Mouse (Mus musculus) intestine, embryonic 14.5 days (tissue): ENCODE results near the gene Ywhaq. TPM values are rescaled to one million over a fixed set of nuclear protein-coding genes. Genes with fewer than 3 reads are reported as not detected.

Experiments
- ATAC-seq: fragments of 200-750 bp; cut with Nextera tagmentation; replicated peaks from 2 replicates; pipeline ENCODE4 v1.8.0; 2017; ENCODE audit warnings: low read depth, moderate number of reproducible peaks, moderate TSS enrichment, moderate library complexity; ENCODE audit not compliant: low FRiP score, low TSS enrichment
- DNase-seq: peaks from one replicate; pipeline ENCODE4 v3.0.0-alpha.2; 2018; ENCODE audit warnings: low spot score
- H3K27ac ChIP-seq: fragments of 300-500 bp; sonication (generic); 2 replicates; pipeline ENCODE4 v1.5.1; 2014; ENCODE audit warnings: low read depth, mild to moderate bottlenecking, control low read depth
- H3K27me3 ChIP-seq: fragments of 300-500 bp; sonication (generic); replicated peaks from 2 replicates; pipeline ENCODE4 v1.6.1; 2014; ENCODE audit warnings: low read length, control low read depth; ENCODE audit not compliant: control insufficient read depth, insufficient read depth
- H3K36me3 ChIP-seq: fragments of 300-500 bp; sonication (generic); 2 replicates; pipeline ENCODE4 v1.6.1; 2014; ENCODE audit warnings: low read length, control low read depth; ENCODE audit not compliant: control insufficient read depth, insufficient read depth
- H3K4me1 ChIP-seq: fragments of 300-500 bp; sonication (generic); replicated peaks from 2 replicates; pipeline ENCODE4 v1.6.1; 2014; ENCODE audit warnings: low read length, control low read depth, mixed read lengths; ENCODE audit not compliant: control insufficient read depth, insufficient read depth
- H3K4me2 ChIP-seq: fragments of 300-500 bp; sonication (generic); 2 replicates; pipeline ENCODE4 v1.6.1; 2014; ENCODE audit warnings: low read length
- H3K4me3 ChIP-seq: fragments of 300-500 bp; sonication (generic); 2 replicates; pipeline ENCODE4 v1.5.1; 2014; ENCODE audit warnings: low read depth, low read length, control low read depth, mixed read lengths
- H3K9ac ChIP-seq: fragments of 300-500 bp; sonication (generic); 2 replicates; pipeline ENCODE4 v1.6.1; 2014; ENCODE audit warnings: mild to moderate bottlenecking, low read length
- H3K9me3 ChIP-seq: fragments of 300-500 bp; sonication (generic); 2 replicates; pipeline ENCODE4 v1.6.1; 2016; ENCODE audit warnings: low read length, control low read depth; ENCODE audit not compliant: control insufficient read depth
- WGBS: fragments of 180-500 bp; shearing (Covaris S2); extraction: QIAGEN DNeasy Blood & Tissue Kit; methylation state at CpG from one replicate; pipeline ENCODE4 v1.1.7; 2014; 5-methylcytosine and 5-hydroxymethylcytosine counted together
- polyA plus RNA-seq: library from polyadenylated mRNA; unstranded; fragments of >200 nt; fragmentation: Nextera tagmentation; extraction: Ambion mirVana; gene quantifications from 2 replicates; pipeline ENCODE4 v1.2.1, GENCODE M21; 2014

The Ywhaq gene
- polyA plus RNA-seq, 1 experiment from 2014 or later, result 715 TPM

DNA sequence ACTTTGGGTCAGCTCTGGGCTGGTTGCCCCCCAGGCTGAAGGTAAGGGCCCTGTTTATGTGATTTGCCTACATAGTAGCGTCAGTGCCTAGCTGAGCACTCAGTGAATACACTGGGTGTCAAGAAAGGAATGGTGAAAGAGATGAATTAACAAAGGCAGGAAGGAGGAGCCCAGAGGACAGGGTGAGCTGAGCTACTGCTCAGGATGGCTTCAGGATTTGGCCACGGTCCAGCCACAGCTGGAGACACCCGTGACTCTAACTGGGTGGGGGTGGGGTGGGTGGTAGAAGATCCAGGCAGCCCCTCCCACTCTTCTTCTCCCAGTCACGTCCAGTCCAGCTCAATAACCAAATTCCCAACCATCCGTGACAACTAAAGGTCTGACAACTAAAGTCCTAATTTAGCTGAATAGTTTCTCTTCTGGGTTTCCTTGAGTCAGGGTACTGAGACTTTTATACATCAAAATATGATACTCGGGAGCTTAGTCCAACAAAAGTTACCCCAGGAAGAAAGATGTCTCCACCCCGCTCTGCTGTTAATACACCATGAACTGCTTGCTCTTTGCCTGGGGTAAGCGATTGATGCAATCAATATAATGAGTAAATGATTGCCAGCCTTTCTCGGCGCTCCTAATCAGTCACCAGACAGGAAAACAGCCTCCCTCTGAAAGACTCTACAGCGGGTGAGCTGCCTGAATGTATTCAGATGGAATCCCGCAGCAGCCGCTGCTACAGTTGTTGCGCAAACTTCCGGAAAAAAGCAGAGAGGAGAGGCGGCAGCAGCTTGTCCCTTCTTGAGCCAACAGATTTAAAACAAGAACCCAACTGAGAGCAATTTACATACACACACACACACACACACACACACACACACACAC, 8.9 kb upstream of the Ywhaq start:
- no peaks in the 10 kb centered on the region for H3K36me3 ChIP-seq
- H3K4me1 ChIP-seq, result peaks cover 9% of the 10 kb centered on the region
- peak overlapping the region; percentile 15; the same call in 1 of the 2 replicates for H3K9ac ChIP-seq
- 13% methylated on average over 16 of the region's 16 CpGs for WGBS
- H3K4me3 ChIP-seq, result peak overlapping the region; percentile 21
- no peaks in the 10 kb centered on the region for H3K9me3 ChIP-seq
- no peaks in the 10 kb centered on the region for H3K27me3 ChIP-seq
- peak overlapping the region; percentile 74 for H3K27ac ChIP-seq
- peak; percentile 91 for ATAC-seq
- peak; percentile 70 for DNase-seq
- H3K4me2 ChIP-seq, result peak overlapping the region; percentile 42

DNA sequence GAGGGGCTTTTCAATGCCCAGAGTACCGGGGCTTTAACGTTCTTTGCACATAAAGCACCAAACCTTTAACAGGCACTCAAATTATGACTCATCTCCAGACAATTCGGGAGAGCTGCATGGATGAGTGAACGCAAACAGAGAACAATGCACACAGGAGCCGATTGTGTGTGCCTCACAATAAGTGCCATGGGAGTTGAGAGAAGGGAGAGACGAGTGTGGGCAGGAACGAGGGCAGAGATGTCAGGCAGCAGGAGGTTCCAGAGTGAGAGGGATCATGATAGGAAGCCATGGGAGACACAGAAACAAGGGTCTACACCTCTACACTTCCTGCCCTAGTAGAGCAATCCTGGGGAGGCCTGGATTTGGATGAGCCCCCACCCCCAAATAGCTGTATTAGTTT, 7.2 kb upstream of the Ywhaq start:
- Histone ChIP-seq H3K9ac (no peak overlapping the region), H3K4me1 (peaks cover 9% of the 10 kb centered on the region), H3K36me3 (no peaks in the 10 kb centered on the region), H3K4me3 (no peak overlapping the region), H3K4me2 (no peak overlapping the region), H3K27ac (no peak overlapping the region), H3K27me3 (no peaks in the 10 kb centered on the region), H3K9me3 (no peaks in the 10 kb centered on the region)
- ATAC-seq, result no peak
- 56% methylated on average over 7 of the region's 7 CpGs for WGBS
- DNase-seq, result peak; percentile 46

DNA sequence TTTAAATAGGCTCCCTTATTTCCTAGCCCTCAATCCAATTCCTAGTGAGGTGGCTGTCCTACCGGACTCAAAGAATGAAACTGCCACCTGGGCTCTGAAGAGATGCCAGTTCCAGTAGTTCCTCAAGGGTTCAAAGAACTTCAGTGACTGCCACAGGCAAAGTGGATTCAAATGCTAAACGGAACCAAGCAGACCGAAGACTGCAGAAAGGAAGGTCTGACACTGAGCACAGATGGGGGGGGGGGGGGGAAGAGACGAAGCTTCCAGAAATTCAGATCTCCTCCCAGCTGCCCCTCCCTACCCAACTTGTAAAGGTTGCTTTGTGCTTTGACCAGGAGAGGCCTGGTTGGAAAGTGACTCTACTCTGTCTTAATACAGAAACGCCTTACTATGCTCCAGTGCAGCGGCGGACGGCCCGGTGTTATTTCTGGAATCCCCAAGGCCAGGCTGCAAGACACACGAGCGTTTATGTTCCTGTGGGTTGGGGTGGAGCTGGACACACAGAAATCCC, 1.2 kb upstream of the Ywhaq start:
- no peak overlapping the region for H3K27ac ChIP-seq
- ATAC-seq, result no peak

DNA sequence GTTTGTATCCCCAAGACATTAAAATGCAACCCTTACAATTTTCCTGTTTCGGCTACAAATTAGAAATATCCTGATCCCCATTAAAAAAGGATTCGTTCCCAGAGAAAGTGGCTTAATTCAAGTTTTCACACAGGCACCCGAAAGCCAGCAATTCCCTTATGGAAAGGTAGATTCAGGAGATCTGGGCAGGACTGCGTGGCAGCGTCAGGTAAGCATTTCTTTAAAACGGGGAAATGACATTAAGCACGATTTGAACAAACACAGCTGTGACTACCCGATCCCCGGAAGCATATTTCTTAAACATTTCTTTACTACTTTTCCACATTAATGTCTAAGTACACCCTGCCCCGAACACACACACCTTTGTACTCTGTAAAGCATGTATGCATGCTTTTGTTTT, 646 bp upstream of the Ywhaq start:
- 4% methylated on average over 10 of the region's 10 CpGs for WGBS
- peak overlapping the region; percentile 70 for H3K27ac ChIP-seq
- DNase-seq (peak; percentile 70), ATAC-seq (no peak)
- peak overlapping the region; percentile 91 for H3K4me3 ChIP-seq
- H3K4me2 ChIP-seq, result peak overlapping the region; percentile 74
- H3K36me3 ChIP-seq, result peaks cover 24% of the 10 kb centered on the region
- H3K9ac ChIP-seq, result peak overlapping the region; percentile 78
- peaks cover 15% of the 10 kb centered on the region for H3K4me1 ChIP-seq
- H3K9me3 ChIP-seq, result peaks cover 5% of the 10 kb centered on the region
- no peaks in the 10 kb centered on the region for H3K27me3 ChIP-seq

More for the DNA sequence above, 1.2 kb upstream of the Ywhaq start:
- 41% methylated on average over 10 of the region's 11 CpGs for WGBS
- Histone ChIP-seq H3K4me2 (peak overlapping the region; percentile 74), H3K4me3 (peak overlapping the region; percentile 91), H3K9me3 (no peaks in the 10 kb centered on the region), H3K27me3 (no peaks in the 10 kb centered on the region), H3K9ac (peak overlapping the region; percentile 78; the same call in 1 of the 2 replicates), H3K36me3 (peaks cover 18% of the 10 kb centered on the region), H3K4me1 (peaks cover 15% of the 10 kb centered on the region)
- DNase-seq, result no peak

DNA sequence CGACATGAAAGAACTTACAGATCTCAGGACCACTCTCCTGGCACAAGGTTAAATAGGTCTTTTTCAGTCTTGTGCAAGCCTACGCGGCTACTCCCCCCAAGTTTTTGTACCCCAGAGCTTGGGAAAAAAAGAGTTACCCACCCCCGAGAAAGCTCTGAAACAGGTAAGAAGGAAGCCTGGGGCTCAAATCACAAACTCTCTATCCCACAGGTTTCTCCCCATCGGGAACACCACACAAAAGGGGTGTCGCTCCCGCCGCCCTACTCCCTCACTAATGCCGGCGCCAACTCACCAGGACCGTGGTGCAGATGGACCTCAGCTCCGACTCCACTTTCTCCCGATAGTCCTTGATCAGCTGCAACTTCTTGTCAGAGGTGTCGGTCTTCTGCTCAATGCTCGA, 931 bp downstream of the Ywhaq start:
- 1% methylated on average over 14 of the region's 15 CpGs for WGBS
- H3K4me2 ChIP-seq, result peak overlapping the region; percentile 69
- H3K9me3 ChIP-seq, result peaks cover 8% of the 10 kb centered on the region
- H3K36me3 ChIP-seq, result peaks cover 39% of the 10 kb centered on the region
- no peak for ATAC-seq
- H3K9ac ChIP-seq, result peak overlapping the region; percentile 99
- H3K4me1 ChIP-seq, result peaks cover 15% of the 10 kb centered on the region
- peak; percentile 63 for DNase-seq
- H3K27me3 ChIP-seq, result no peaks in the 10 kb centered on the region
- peak overlapping the region; percentile 91 for H3K4me3 ChIP-seq
- H3K27ac ChIP-seq, result peak overlapping the region; percentile 100; the same call in 1 of the 2 replicates

DNA sequence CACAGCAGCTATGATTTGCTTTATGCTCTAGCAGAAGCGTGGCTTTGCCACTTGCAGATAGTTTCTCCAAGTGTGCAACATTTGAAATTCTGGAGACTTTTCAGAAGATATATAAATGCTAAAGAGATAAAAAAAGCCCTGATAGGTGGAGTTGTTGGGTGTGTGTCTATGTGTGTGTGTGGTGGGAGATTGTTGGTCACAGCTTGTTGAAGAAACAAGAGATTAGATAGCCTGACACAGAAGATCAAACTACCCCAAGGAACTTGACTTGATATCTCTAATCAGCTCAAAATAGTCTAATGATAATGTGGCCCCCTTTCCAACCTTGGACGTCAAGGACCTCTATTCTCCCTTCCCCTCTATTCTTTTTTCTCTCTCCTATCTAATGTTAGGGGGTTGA, 6.8 kb downstream of the Ywhaq start:
- H3K36me3 ChIP-seq, result peaks cover 88% of the 10 kb centered on the region
- no peak overlapping the region for H3K27ac ChIP-seq
- H3K27me3 ChIP-seq, result no peaks in the 10 kb centered on the region
- DNase-seq (peak; percentile 47), ATAC-seq (no peak)
- no peak overlapping the region for H3K4me2 ChIP-seq
- no peak overlapping the region for H3K4me3 ChIP-seq
- WGBS, result 92% methylated on average over 2 of the region's 2 CpGs
- no peak overlapping the region for H3K9ac ChIP-seq
- peaks cover 12% of the 10 kb centered on the region for H3K9me3 ChIP-seq
- H3K4me1 ChIP-seq, result 0 out of 2 replicates have a peak, but pooled peaks cover 8% of the 10 kb centered on the region

DNA sequence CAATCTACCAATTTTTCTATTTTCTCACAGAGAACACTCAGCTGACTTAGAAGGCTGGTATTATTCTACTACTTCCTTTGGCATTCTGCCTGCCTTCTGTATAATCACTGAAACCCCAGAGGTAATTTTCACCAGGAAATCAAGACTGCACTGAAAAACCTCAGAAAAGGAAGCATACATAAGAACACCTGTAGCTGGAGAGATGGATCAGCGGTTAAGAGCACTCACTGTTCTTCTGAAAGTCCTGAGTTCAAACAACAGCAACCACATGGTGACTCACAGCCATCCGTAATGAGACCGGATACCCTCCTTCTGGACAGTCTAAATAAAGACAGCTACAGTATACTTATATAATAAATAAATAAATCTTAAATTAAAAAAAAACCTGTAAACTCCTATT, 7.8 kb downstream of the Ywhaq start:
- no peak for DNase-seq
- no peaks in the 10 kb centered on the region for H3K4me1 ChIP-seq
- peaks cover 12% of the 10 kb centered on the region for H3K9me3 ChIP-seq
- H3K36me3 ChIP-seq, result peaks cover 81% of the 10 kb centered on the region
- no peaks in the 10 kb centered on the region for H3K27me3 ChIP-seq
- no peak overlapping the region for H3K9ac ChIP-seq
- ATAC-seq, result no peak
- no peak overlapping the region for H3K4me2 ChIP-seq
- 99% methylated on average over 3 of the region's 3 CpGs for WGBS
- no peak overlapping the region for H3K27ac ChIP-seq
- H3K4me3 ChIP-seq, result no peak overlapping the region

DNA sequence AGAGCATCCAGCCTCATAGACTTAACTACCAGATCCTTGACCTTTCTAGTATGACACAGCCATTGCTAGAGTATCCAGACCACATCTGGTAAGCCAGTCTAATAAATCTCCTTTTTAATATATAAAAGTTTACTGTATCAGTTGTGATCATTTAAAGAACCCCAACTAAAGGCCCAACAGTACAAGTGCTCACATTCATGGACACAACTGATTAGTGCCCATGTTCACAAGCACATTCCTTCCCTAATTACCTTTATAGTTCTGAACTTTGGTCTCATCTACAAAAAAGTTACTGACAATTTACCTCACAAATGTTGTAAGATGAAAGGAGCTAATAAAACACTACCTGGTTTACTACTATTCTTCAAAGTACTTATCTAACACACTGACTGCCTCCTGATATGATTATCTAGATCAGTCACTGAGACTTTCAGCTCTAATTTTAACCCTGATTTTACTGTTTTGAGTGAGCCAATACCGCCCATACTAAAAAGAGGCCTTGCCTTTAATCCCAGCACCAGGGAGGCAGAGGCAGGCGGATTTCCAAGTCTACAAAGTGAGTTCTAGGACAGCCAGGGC, 8.6 kb downstream of the Ywhaq start:
- no peak overlapping the region for H3K27ac ChIP-seq
- peaks cover 76% of the 10 kb centered on the region for H3K36me3 ChIP-seq
- peaks cover 12% of the 10 kb centered on the region for H3K9me3 ChIP-seq
- H3K4me3 ChIP-seq, result no peak overlapping the region
- ATAC-seq (no peak), DNase-seq (no peak)
- H3K4me1 ChIP-seq, result no peaks in the 10 kb centered on the region
- H3K9ac ChIP-seq, result no peak overlapping the region
- H3K4me2 ChIP-seq, result no peak overlapping the region
- H3K27me3 ChIP-seq, result no peaks in the 10 kb centered on the region
- 94% methylated on average over 2 of the region's 2 CpGs for WGBS
